Mouse (Mus musculus) midbrain, postnatal 0 days (tissue): ENCODE data around the gene Dennd5a. TPM values are rescaled to one million over a fixed set of nuclear protein-coding genes. Genes with fewer than 3 reads are reported as not detected.
A peak's percentile ranks its signal among the peaks of the same experiment; 100 is the strongest.

ENCODE experiments used
- ATAC-seq: fragments of 200-750 bp; cut with Nextera tagmentation; 2 replicates; pipeline ENCODE4 v1.8.0; 2017; ENCODE audit warnings: moderate number of reproducible peaks, mild to moderate bottlenecking, moderate TSS enrichment, moderate library complexity; ENCODE audit not compliant: low FRiP score
- DNase-seq: peaks from one replicate; pipeline ENCODE4 v3.0.0-alpha.2; 2015; ENCODE audit warnings: low spot score
- H3K27ac ChIP-seq: fragments of 300-500 bp; sonication (generic); 2 replicates; pipeline ENCODE4 v1.5.1; 2014; ENCODE audit warnings: low read depth, mild to moderate bottlenecking, low read length, mixed read lengths
- H3K27me3 ChIP-seq: fragments of 300-500 bp; sonication (generic); 2 replicates; pipeline ENCODE4 v1.6.1; 2014; ENCODE audit warnings: low read length, control low read depth, mixed read lengths; ENCODE audit not compliant: insufficient read depth
- H3K36me3 ChIP-seq: fragments of 300-500 bp; sonication (generic); 2 replicates; pipeline ENCODE4 v1.6.1; 2014; ENCODE audit warnings: low read length, control low read depth, mixed read lengths; ENCODE audit not compliant: insufficient read depth
- H3K4me1 ChIP-seq: fragments of 300-500 bp; sonication (generic); 2 replicates; pipeline ENCODE4 v1.6.1; 2014; ENCODE audit warnings: mild to moderate bottlenecking, control low read depth, antibody characterized with exemption, low read length, mixed read lengths; ENCODE audit not compliant: insufficient read depth
- H3K4me2 ChIP-seq: fragments of 300-500 bp; sonication (generic); 2 replicates; pipeline ENCODE4 v1.6.1; 2014; ENCODE audit warnings: low read depth, mild to moderate bottlenecking, low read length, mixed read lengths; ENCODE audit not compliant: poor library complexity, severe bottlenecking
- H3K4me3 ChIP-seq: fragments of 300-500 bp; sonication (generic); 2 replicates; pipeline ENCODE4 v1.5.1; 2014; ENCODE audit warnings: low read depth, mild to moderate bottlenecking, low read length, moderate library complexity
- H3K9ac ChIP-seq: fragments of 300-500 bp; sonication (generic); replicated peaks from 2 replicates; pipeline ENCODE4 v1.6.1; 2014; ENCODE audit warnings: mild to moderate bottlenecking, low read length, moderate library complexity, mixed read lengths; ENCODE audit not compliant: poor library complexity, severe bottlenecking
- H3K9me3 ChIP-seq: fragments of 300-500 bp; sonication (generic); 2 replicates; pipeline ENCODE4 v1.6.1; 2016; ENCODE audit warnings: low read length, control low read depth
- CTCF ChIP-seq: IDR thresholded peaks from 2 replicates; pipeline ENCODE4 v1.5.1; 2016; ENCODE audit warnings: antibody characterized with exemption, mild to moderate bottlenecking
- WGBS: fragments of 180-500 bp; shearing (Covaris S2); extraction: QIAGEN DNeasy Blood & Tissue Kit; methylation state at CpG from one replicate; pipeline ENCODE4 v1.1.7; 2014; 5-methylcytosine and 5-hydroxymethylcytosine counted together
- polyA plus RNA-seq: library from polyadenylated mRNA; unstranded; fragments of >200 nt; fragmentation: Nextera tagmentation; extraction: Ambion mirVana; gene quantifications from 2 replicates; pipeline ENCODE4 v1.2.1, GENCODE M21; 2015
- total RNA-seq: library from RNA; depleted of rRNA; stranded (reverse); fragments of >200 nt; gene quantifications from 2 replicates; pipeline ENCODE4 v1.2.3, GENCODE M21; 2014

The Dennd5a gene
- total and polyA plus RNA-seq, 2 experiments from 2014 or later: 28.7 to 185 TPM

DNA sequence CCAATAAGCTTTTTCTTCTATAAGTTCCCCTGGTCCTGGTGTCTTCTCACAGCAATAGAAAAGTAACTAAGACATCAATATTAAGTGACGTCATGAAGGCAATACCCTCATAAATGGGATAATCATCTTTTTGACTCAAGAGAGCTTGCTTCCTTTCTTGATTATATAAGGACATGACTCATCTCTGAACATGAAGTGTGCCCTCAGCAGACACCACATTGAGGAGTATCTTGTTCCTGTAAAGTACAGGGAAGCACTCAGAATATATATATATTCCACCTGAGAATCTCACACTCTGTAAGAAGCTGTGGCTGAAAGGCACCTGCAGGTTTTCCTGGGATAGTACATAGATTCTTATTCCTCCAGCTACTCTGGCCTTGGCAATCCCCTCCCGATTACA lies 77.7 kb downstream of the Dennd5a start:
- H3K4me3 ChIP-seq: no peak overlapping the region
- no peak overlapping the region for H3K9ac ChIP-seq
- peaks cover 3% of the 10 kb centered on the region; the same call in 1 of the 2 replicates for H3K36me3 ChIP-seq
- no peaks in the 10 kb centered on the region for H3K4me1 ChIP-seq
- ATAC-seq: no peak
- no peaks in the 10 kb centered on the region for H3K27me3 ChIP-seq
- H3K27ac ChIP-seq: no peak overlapping the region
- no peak for TF ChIP-seq CTCF
- H3K9me3 ChIP-seq: no peaks in the 10 kb centered on the region
- DNase-seq: no peak
- no peak overlapping the region for H3K4me2 ChIP-seq
- 83% methylated on average over 2 of the region's 2 CpGs for WGBS

DNA sequence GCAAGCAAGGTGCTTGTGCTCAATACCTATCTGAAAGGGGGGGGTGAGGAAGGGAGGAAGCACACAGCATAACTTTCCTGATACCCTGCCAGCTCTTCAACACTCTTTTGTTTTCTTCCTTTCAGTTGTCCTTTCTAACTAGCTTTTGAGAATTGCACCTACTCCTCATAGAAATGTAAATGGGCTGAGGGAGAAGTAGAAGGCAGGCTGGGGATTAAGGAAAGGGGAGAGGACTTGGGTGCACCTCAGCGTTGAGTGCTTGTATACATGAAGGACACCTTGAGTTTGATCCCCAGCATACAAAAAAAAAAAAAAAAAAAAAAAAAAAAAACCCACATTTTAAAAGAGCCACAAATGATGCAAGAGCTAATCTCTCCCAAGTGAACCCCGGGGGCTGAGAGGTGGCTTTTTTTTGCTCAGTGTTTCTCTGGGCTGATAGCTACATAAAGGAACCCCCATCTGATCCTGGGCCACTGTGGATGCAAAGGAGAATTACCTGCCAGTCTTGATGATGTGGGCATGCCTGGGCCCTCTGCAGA lies 78.6 kb downstream of the Dennd5a start:
- Histone ChIP-seq H3K27ac (no peak overlapping the region), H3K27me3 (no peaks in the 10 kb centered on the region), H3K9ac (no peak overlapping the region), H3K4me2 (no peak overlapping the region), H3K4me3 (no peak overlapping the region), H3K4me1 (no peaks in the 10 kb centered on the region), H3K9me3 (no peaks in the 10 kb centered on the region), H3K36me3 (0 out of 2 replicates have a peak, but pooled peaks cover under 1% of the 10 kb centered on the region)
- TF ChIP-seq CTCF: no peak
- WGBS: 38% methylated on average over 2 of the region's 2 CpGs
- ATAC-seq (no peak), DNase-seq (no peak)

DNA sequence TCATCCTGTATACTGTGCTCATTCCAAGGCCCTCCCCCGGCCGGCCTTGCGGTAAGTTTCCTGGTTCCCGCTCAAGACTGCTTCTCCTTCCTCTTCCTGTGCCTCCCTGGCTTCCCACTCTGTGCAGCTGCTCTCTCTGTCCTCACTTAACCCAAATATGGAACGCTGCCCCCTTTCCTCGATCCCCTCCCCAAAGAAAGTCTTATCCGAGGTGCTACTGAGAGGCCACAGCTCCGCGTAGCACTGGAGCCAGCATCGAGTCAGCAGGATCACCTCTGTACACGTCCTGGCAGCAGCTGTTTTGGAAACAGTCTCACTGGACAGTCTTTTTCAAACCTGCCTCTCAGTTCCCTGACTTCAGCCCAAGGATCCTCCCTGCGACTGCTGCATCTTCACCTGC lies 81.1 kb downstream of the Dennd5a start:
- no peak for ATAC-seq
- 69% methylated on average over 12 of the region's 12 CpGs for WGBS
- no peak for DNase-seq
- Histone ChIP-seq H3K4me2 (no peak overlapping the region), H3K36me3 (no peaks in the 10 kb centered on the region), H3K9ac (0 out of 2 replicates have a peak overlapping the region, but pooled peaks have one; percentile 19), H3K9me3 (no peaks in the 10 kb centered on the region), H3K27me3 (no peaks in the 10 kb centered on the region), H3K4me3 (no peak overlapping the region), H3K4me1 (no peaks in the 10 kb centered on the region), H3K27ac (no peak overlapping the region)
- TF ChIP-seq CTCF: no peak

DNA sequence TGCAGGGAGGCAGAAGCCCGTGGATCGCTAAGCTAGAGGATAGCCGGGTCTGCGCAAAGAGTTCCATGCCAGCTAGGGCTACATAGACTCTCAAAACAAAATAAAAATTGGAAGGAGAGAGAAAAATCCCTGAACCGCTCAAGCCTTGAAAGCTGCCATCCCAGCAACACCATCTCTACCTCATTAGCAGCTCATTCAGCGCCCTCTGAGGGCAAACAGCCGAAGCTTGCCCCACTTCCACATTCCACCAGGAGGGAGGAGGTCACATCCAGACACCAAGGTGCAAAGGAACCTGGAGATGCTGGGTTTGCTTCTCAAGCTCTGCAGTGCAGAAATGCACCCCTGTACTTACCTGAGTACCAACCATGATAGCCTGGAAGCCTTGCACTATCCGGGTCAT lies 84.2 kb downstream of the Dennd5a start:
- Histone ChIP-seq H3K27ac (no peak overlapping the region; the same call in 1 of the 2 replicates), H3K9me3 (no peaks in the 10 kb centered on the region), H3K4me1 (no peaks in the 10 kb centered on the region), H3K4me2 (no peak overlapping the region), H3K27me3 (no peaks in the 10 kb centered on the region), H3K36me3 (no peaks in the 10 kb centered on the region), H3K9ac (no peak overlapping the region), H3K4me3 (no peak overlapping the region)
- ATAC-seq: no peak
- peak; percentile 21; the same call in 1 of the 2 replicates for TF ChIP-seq CTCF
- WGBS: 76% methylated on average over 8 of the region's 8 CpGs
- DNase-seq: no peak

DNA sequence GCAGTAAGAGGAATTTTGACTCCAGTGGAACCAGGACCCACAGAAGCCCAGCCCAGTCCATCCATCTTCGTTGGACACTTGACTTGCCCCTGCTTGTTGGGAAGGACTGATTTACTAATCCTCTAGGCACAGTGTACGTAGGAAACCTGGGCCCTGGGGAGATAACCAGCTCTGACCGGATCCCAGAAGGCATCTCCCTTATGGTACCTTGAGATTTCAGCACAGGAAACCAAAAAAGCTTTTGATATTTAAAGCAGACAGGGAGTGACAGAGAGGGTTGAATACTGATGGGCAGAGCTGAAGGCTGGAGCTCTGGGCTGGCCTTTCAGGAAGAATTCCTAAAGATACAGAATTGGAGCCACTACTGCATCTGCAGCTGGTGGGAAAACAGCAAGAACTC lies 84.7 kb downstream of the Dennd5a start:
- no peak overlapping the region for H3K4me2 ChIP-seq
- TF ChIP-seq CTCF: no peak
- DNase-seq: no peak
- WGBS: 49% methylated on average over 3 of the region's 3 CpGs
- H3K9me3 ChIP-seq: no peaks in the 10 kb centered on the region
- H3K27ac ChIP-seq: no peak overlapping the region
- H3K4me1 ChIP-seq: no peaks in the 10 kb centered on the region
- H3K27me3 ChIP-seq: no peaks in the 10 kb centered on the region
- H3K9ac ChIP-seq: no peak overlapping the region
- H3K36me3 ChIP-seq: no peaks in the 10 kb centered on the region
- H3K4me3 ChIP-seq: no peak overlapping the region
- no peak for ATAC-seq

DNA sequence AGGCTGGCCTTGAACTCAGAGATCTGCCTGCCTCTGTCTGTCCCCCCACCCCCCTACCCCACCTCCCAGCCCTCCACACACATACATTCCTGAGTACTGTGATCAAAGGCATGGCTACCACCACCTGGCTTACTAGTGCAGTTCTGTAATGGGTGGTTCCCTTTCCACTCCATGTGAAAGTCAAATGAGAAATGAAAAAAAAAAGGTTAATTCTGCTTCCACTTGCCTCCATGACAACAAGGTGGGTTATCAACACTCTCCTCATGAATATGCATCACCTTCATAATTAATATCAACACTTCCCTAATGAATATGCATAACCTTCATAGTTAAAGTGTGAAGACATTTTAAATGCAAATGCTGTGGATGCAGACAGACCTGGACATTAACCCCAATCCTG lies 85.2 kb downstream of the Dennd5a start:
- H3K4me3 ChIP-seq: no peak overlapping the region
- no peaks in the 10 kb centered on the region for H3K9me3 ChIP-seq
- no peak overlapping the region for H3K4me2 ChIP-seq
- TF ChIP-seq CTCF: no peak
- no peak overlapping the region for H3K9ac ChIP-seq
- no peak overlapping the region for H3K27ac ChIP-seq
- H3K36me3 ChIP-seq: no peaks in the 10 kb centered on the region
- DNase-seq (no peak), ATAC-seq (no peak)
- H3K4me1 ChIP-seq: no peaks in the 10 kb centered on the region
- no peaks in the 10 kb centered on the region for H3K27me3 ChIP-seq
